Mouse (Mus musculus) spleen, adult 2 months (tissue): ENCODE measurements around the gene Gng7.

Experiments
- CTCF ChIP-seq: fragments of 200-500 bp; IDR thresholded peaks from 2 replicates; pipeline ENCODE4 v1.5.1; 2011; ENCODE audit warnings: mild to moderate bottlenecking, inconsistent platforms; ENCODE audit not compliant: insufficient read depth, insufficient read length, insufficient replicate concordance; ENCODE audit errors: extremely low read depth
- POLR2A ChIP-seq: fragments of 200-500 bp; IDR thresholded peaks from 2 replicates; pipeline ENCODE4 v1.6.1; 2011; ENCODE audit warnings: low read depth, low read length, inconsistent platforms

DNA sequence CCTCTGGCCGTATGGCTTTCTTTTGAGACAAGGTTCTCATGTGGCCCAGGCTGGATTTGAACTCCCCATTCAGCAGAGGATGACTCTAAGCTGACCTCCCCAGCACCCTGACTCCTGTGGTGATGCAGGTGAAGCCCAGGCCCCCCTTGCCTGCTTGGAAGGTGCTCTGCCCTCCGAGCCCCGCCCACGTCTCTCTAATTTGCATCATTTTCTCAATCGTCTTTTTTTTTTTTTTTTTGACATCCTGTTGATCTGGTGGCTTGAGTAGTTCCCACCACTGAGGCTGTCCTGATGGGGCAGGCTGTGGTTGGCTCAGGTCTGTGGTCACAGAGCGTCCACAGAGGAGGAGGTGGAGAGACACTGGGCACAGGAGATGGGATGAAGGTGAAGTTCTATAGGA lies 25.3 kb downstream of the Gng7 start:
- TF ChIP-seq CTCF (no peak), POLR2A (no peak)
